Mouse (Mus musculus) bone marrow macrophage, adult 2 months (primary cell): ENCODE measurements at regions not wholly inside any gene's neighbourhood (a gene's known extent, or its start where the extent isn't known, plus 50 kb on each side); places are given as distances from the start of the nearest gene placed in this dataset.

Experiments
- CTCF ChIP-seq: IDR thresholded peaks from 2 replicates; pipeline ENCODE4 v1.5.1; 2012; ENCODE audit warnings: low read depth, mild to moderate bottlenecking, low read length, moderate library complexity
- POLR2A ChIP-seq: IDR thresholded peaks from 2 replicates; pipeline ENCODE4 v1.6.1; 2012; ENCODE audit warnings: mild to moderate bottlenecking, low read depth, low read length, borderline replicate concordance

GRCm38 (mm10) chr5:119563510-119564351 lies 106.7 kb upstream of the Tbx3 start:
- TF ChIP-seq POLR2A (no peak), CTCF (no peak)
